Mouse (Mus musculus) bone marrow, adult 2 months (tissue): Measurements from ENCODE around the gene Rps6kl1. TPM values are rescaled to one million over a fixed set of nuclear protein-coding genes. Genes with fewer than 3 reads are reported as not detected.

ENCODE experiments used
- H3K27ac ChIP-seq: fragments of 200-500 bp; 2 replicates; pipeline ENCODE4 v1.5.1; 2012; ENCODE audit warnings: low read depth, mild to moderate bottlenecking, control low read depth, inconsistent platforms, low read length; ENCODE audit not compliant: control insufficient read depth, poor library complexity, insufficient read depth
- H3K4me1 ChIP-seq: fragments of 200-500 bp; 2 replicates; pipeline ENCODE4 v1.6.1; 2011; ENCODE audit warnings: low read length; ENCODE audit not compliant: control insufficient read depth, insufficient read depth
- H3K4me3 ChIP-seq: fragments of 200-500 bp; replicated peaks from 2 replicates; pipeline ENCODE3; 2011; ENCODE audit warnings: mild to moderate bottlenecking, low read depth, low read length, control low read depth; ENCODE audit not compliant: control insufficient read depth
- CTCF ChIP-seq: fragments of 200-500 bp; IDR thresholded peaks from 2 replicates; pipeline ENCODE4 v1.5.1; 2011; ENCODE audit warnings: low read length, control low read depth; ENCODE audit not compliant: control insufficient read depth, insufficient read depth
- POLR2A ChIP-seq: fragments of 200-500 bp; IDR thresholded peaks from 2 replicates; pipeline ENCODE4 v1.6.1; 2011; ENCODE audit warnings: low read depth, mild to moderate bottlenecking, control low read depth, low read length, borderline replicate concordance; ENCODE audit not compliant: control insufficient read depth
- WGBS: fragments of 180-500 bp; shearing (Covaris S2); methylation state at CpG from one replicate; pipeline ENCODE4 v1.1.7; 2018; 5-methylcytosine and 5-hydroxymethylcytosine counted together
- polyA plus RNA-seq: library from polyadenylated mRNA; stranded (reverse); fragments of >200 nt; gene quantifications from 2 replicates; pipeline ENCODE4 v1.2.4, GENCODE M21; 2011; ENCODE audit warnings: low replicate concordance; ENCODE audit not compliant: missing spikeins, insufficient read depth, insufficient read length

Gene Rps6kl1
- polyA plus RNA-seq, 1 experiment: not detected

GRCm38 (mm10) chr12:85110011-85110697 lies 40.9 kb downstream of the Rps6kl1 start:
- Histone ChIP-seq H3K4me3 (peak overlapping the region; percentile 81), H3K27ac (peak overlapping the region; percentile 96), H3K4me1 (peaks cover 7% of the 10 kb centered on the region)
- 12% methylated on average over 18 of the region's 18 CpGs for WGBS
- TF ChIP-seq CTCF (no peak), POLR2A (no peak)

DNA sequence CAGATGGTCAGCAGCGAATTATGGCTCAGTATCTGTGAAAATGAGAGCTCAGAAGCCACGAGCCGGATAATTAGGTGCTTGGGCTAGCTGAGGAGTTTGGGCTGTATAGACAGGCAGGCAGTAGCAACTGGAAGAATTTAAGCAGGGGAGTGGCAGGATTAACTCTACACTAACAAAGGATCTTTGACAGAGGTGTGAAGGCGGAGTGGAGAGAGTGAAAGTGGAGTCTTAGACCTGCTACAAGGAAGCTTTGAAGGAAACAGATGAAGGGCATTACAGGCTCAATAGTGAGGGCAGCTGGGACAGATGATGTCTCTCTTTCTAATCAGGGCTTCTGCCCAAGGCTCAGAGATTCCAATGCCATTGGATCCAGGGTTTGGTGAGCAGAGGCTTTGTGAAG lies 41.6 kb downstream of the Rps6kl1 start:
- TF ChIP-seq POLR2A (no peak), CTCF (no peak)
- Histone ChIP-seq H3K27ac (no peak overlapping the region), H3K4me3 (no peak overlapping the region), H3K4me1 (peaks cover 7% of the 10 kb centered on the region)
- 86% methylated on average over 4 of the region's 4 CpGs for WGBS

GRCm38 (mm10) chr12:85108643-85109042 lies 42.4 kb downstream of the Rps6kl1 start:
- 44% methylated on average over 3 of the region's 3 CpGs for WGBS
- Histone ChIP-seq H3K27ac (peak overlapping the region; percentile 14; the same call in 1 of the 2 replicates), H3K4me3 (no peak overlapping the region), H3K4me1 (peaks cover 7% of the 10 kb centered on the region)
- TF ChIP-seq POLR2A (no peak), CTCF (no peak)

DNA sequence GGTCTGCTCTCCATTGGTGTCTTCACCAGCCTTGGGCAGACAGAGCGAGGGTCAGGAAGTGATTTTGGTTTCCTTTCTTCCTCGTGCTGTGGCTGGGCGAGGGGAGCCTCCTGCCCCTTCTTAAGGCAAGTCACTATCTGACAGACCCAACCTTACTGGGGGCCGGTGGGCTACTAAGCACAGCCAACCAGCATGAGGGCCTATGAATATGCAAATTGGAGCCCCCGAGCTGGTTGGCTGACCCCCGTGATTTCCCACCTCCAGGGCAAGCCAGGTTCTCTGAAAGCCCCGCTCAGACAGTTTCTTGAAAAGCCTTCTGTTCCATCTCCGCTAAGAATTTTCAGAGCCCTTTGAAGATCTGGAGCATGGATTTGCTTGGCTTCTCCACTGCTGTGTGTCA lies 44.8 kb downstream of the Rps6kl1 start:
- TF ChIP-seq CTCF (no peak), POLR2A (no peak)
- Histone ChIP-seq H3K4me3 (peak overlapping the region; percentile 20), H3K4me1 (peaks cover 7% of the 10 kb centered on the region), H3K27ac (no peak overlapping the region)
- 14% methylated on average over 8 of the region's 8 CpGs for WGBS

- Histone ChIP-seq H3K4me3 (no peak overlapping the region), H3K4me1 (peaks cover 7% of the 10 kb centered on the region), H3K27ac (no peak overlapping the region)
- TF ChIP-seq POLR2A: no peak
- TF ChIP-seq CTCF: no peak
- 92% methylated on average over 8 of the region's 8 CpGs for WGBS
Measured at GRCm38 (mm10) chr12:85104789-85105188, 46.3 kb downstream of the Rps6kl1 start.

DNA sequence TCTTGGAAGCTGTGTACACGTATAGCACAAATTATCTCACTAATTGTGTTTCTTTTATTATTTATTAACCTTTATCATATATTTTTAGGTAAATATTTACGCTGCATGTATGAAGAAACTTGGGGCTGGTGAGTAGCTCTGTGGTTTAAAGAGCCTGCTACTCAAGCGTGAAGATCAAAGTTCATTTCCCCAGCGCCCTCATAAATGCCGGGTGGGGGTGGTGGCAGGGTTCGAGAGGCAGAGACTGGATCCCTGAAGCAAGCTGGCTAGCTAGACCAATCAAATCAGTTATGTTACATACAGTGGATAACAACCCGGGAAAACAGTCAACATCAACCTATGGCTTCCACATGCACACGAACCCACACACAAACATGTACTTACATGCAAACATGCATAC lies 48.0 kb downstream of the Rps6kl1 start:
- Histone ChIP-seq H3K4me3 (no peak overlapping the region), H3K4me1 (peaks cover 2% of the 10 kb centered on the region), H3K27ac (no peak overlapping the region)
- WGBS: 80% methylated on average over 8 of the region's 8 CpGs
- TF ChIP-seq CTCF: no peak
- TF ChIP-seq POLR2A: no peak

DNA sequence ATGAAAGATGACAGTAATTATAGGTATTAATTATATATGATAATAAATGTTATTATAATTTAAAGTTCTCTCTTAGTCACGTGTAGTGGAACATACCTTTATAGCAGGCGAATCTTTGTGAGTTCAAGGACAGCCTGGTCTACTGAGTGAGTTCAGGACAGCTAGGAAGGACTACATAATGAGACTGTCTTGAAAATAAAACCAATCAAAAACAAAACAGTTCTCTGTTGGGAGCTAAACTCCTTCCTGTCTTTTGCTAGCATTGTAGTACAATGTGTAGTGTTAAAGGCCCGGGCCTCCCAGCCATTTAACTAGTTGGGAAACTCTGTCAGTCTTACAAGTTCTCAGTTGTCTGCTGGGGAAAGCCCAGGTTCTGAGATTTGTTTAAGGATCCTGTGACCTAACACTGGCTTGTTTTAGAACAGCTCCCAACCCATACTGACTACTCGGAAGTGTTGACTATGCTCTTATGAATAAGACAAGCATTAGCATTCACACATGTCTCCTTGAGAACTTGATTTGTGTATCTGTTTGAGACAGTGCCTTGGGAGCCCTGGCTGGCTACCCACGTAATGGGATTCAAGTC lies 49.5 kb downstream of the Rps6kl1 start:
- Histone ChIP-seq H3K27ac (no peak overlapping the region), H3K4me1 (peaks cover 3% of the 10 kb centered on the region), H3K4me3 (no peak overlapping the region)
- 87% methylated on average over 5 of the region's 5 CpGs for whole genome bisulfite sequencing
- TF ChIP-seq POLR2A (no peak), CTCF (no peak)

GRCm38 (mm10) chr12:85101001-85101400 lies 50.1 kb downstream of the Rps6kl1 start:
- TF ChIP-seq POLR2A (no peak), CTCF (no peak)
- no peak overlapping the region for H3K4me3 ChIP-seq
- H3K27ac ChIP-seq: no peak overlapping the region
- peaks cover 3% of the 10 kb centered on the region; the same call in 1 of the 2 replicates for H3K4me1 ChIP-seq
- 89% methylated on average over 14 of the region's 14 CpGs for WGBS

DNA sequence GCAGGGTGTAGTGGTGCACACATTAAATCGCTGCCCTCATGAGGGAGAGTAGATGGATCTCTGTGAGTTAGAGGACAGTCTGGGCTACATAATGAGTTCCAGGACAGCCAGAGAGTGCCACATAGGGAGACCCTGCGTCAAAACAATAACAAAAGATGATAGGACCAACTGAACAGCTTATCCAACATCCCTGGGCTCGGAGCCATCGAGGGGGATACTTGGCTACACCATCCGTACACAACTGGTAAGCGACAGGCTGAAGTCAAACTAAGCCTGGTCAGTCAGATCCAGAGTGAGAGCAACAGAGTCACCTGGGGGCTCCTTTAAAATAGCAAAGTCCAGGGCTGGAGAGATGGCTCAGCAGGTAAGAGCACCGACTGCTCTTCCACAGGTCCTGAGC lies 55.2 kb downstream of the Rps6kl1 start:
- Histone ChIP-seq H3K4me3 (no peak overlapping the region), H3K4me1 (peaks cover 3% of the 10 kb centered on the region; the same call in 1 of the 2 replicates), H3K27ac (no peak overlapping the region)
- 88% methylated on average over 7 of the region's 7 CpGs for WGBS
- TF ChIP-seq CTCF (no peak), POLR2A (no peak)

- Histone ChIP-seq H3K4me3 (no peak overlapping the region), H3K27ac (no peak overlapping the region), H3K4me1 (peaks cover 3% of the 10 kb centered on the region; the same call in 1 of the 2 replicates)
- WGBS: 86% methylated on average over 11 of the region's 11 CpGs
- TF ChIP-seq CTCF: no peak
- TF ChIP-seq POLR2A: no peak
Measured at GRCm38 (mm10) chr12:85095146-85095545, 55.9 kb downstream of the Rps6kl1 start.
